Mouse (Mus musculus): ENCODE measurements at regions not wholly inside any gene's neighbourhood (a gene's known extent, or its start where the extent isn't known, plus 50 kb on each side); places are given as distances from the start of the nearest gene placed in this dataset.

GRCm38 (mm10) chr14:76940507-76940906 lies 96.1 kb upstream of the Ccdc122 start:
- no peak for TF ChIP-seq CTCF (IDR thresholded peaks at IDR 0.05; ENCODE audit: control insufficient read depth, insufficient read depth, insufficient read length)
- no peak for TF ChIP-seq MAX (IDR thresholded peaks at IDR 0.05)
- TF ChIP-seq FOSL1 (IDR thresholded peaks at IDR 0.05; ENCODE audit: insufficient read depth, low read length, poor library complexity, severe bottlenecking): no peak
- no peak for TF ChIP-seq USF1 (IDR thresholded peaks at IDR 0.05; ENCODE audit: low read depth)
- TF ChIP-seq MYOD1 (IDR thresholded peaks at IDR 0.05; ENCODE audit: control insufficient read depth, insufficient read length, low read depth): no peak
- TF ChIP-seq CEBPB (IDR thresholded peaks at IDR 0.05; ENCODE audit: low read depth): no peak

Measured in C2C12 (cell line).